Mouse (Mus musculus) left cerebral cortex, adult 18-20 months (tissue): ENCODE data around the gene Nell2. TPM values are rescaled to one million over a fixed set of nuclear protein-coding genes. Genes with fewer than 3 reads are reported as not detected.

Experiments
- DNase-seq, 2 experiments: peaks; one replicate each; pipeline ENCODE4 v3.0.0; 2021 to 2022; ENCODE audit warnings: low spot score in 2 of 2, mixed read lengths in 1 of 2
- total RNA-seq, 2 experiments: library from RNA; stranded (reverse); gene quantifications; 2 replicates each; pipeline ENCODE4 v1.2.3; 2021

The Nell2 gene
- total RNA-seq, 2 experiments from 2014 or later = 483 to 499 TPM

GRCm38 (mm10) chr15:95368185-95368584, 160.2 kb downstream of the Nell2 start:
- no peak for DNase-seq

- no peak for DNase-seq
These were observed 161.9 kb downstream of the Nell2 start for GRCm38 (mm10) chr15:95366506-95366905.

DNA sequence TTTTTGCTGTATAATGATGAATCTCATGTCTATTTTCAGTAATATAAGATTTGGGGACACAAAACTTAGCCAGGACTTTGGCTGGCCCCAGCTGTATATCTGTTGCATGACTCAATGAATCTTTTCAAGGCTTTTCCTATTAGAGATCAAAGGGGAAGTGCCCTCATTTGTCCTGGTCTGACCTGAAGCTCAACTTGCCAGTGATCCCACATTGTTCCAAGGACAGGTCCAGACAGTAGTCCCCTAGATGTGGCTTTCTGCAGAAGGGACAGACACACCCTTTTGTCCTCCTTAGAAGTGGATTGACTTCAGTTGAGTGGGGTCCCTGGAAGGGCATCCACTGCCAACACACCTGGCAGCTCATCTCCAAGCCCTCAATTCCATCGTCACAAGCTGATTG, 173.6 kb downstream of the Nell2 start:
- no peak for DNase-seq

- no peak for DNase-seq
These were observed 193.7 kb downstream of the Nell2 start for GRCm38 (mm10) chr15:95334323-95335296.

- DNase-seq = no peak
These were observed 195.1 kb downstream of the Nell2 start for GRCm38 (mm10) chr15:95333229-95333628.

- no peak for DNase-seq
These were observed 197.4 kb downstream of the Nell2 start for GRCm38 (mm10) chr15:95330926-95331325.

DNA sequence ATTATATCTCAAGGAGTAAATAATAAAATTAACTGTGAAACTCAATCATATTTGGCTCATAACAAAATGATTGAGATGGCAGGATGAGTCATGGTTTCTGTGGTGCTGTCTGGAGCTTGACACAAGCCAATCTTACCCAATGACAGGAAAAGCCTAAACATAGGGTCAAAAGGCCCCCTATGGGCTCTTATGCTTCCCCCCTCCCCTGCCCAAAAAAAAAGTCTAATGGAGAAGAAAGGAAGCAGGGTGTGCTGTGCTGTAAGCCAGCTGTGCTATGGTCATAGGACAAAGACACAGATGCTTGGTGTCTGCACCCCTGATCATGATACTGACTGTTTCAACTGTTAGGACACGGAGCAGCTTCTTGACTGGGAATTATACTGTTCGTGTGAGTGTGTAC, 205.6 kb downstream of the Nell2 start:
- DNase-seq = no peak

- no peak for DNase-seq
These were observed 211.7 kb downstream of the Nell2 start for GRCm38 (mm10) chr15:95316626-95317025.

DNA sequence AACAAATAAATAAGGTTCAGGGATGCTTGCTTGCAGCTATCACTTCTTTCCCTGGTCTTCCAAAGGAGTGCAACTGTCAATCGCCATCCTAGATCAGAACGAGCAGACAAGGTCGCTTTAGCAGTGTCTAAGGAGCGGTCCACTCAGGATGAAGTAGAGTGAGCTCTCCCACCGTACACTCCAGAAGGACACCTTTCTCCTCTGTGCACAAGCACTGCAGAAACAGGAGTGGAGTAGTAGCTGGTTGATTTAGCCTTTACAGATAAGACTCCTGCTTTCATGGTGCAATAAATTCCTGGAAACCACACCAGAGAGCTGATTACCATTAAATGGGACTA, 213.6 kb downstream of the Nell2 start:
- no peak for DNase-seq

DNA sequence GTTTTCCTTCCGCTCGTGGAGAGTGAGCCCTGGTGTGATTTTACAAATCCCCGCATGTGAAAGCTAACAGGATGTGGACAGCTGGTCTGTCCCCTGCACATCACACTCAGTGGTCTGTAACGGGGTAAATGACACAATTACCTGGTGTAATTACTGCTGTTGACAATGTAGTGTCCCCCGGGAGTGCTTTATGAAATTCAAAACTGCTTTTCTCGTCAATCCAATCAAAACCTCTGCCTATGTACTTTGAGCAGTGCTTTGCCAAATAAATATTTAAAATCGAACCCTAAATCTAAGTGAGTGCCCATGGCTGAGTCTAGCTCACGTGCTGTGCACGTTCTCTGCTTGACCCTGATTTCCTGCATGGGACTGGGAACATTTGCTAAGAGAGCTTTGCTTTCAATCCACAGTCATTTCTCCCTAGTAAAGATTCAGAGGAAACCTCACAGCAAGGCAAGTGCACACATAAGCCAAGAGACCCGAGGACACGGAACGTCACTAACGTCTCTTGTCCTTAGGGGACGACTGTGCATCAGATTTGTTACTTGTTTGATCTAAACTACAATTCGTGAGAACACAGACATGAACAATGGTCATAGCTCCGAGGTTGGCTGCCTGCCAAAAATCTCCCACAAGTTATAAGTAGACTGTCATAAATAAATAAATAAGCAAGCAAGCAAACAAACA, 214.1 kb downstream of the Nell2 start:
- no peak for DNase-seq

GRCm38 (mm10) chr15:95313286-95313685, 215.1 kb downstream of the Nell2 start:
- DNase-seq = peak in 1 of 2 experiments; percentile 40

- DNase-seq = no peak
These were observed 224.3 kb downstream of the Nell2 start for GRCm38 (mm10) chr15:95304102-95304501.

GRCm38 (mm10) chr15:95296561-95296960, 231.8 kb downstream of the Nell2 start:
- no peak for DNase-seq

DNA sequence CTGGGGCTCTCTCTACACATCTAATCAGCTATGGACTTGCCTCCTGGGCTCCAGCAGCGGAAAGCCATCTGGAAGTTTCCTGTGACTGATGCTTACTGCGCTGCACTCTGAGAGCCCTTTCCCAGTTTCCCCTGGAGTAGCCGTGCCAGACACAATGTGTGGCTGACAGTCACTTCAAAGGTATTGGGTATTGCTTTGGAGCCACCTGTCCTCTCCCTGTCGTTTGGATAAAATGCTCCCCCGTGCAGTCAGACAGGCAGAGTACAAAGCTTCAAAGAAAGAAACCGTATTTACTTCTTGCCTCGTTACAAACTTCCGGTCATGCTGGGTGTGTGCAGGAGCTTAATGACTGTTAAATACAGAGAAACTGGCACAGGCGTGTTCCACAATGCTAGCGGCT, 239.3 kb downstream of the Nell2 start:
- no peak for DNase-seq

- no peak for DNase-seq
These were observed 243.2 kb downstream of the Nell2 start for GRCm38 (mm10) chr15:95285199-95285598.

GRCm38 (mm10) chr15:95280986-95281385, 247.4 kb downstream of the Nell2 start:
- DNase-seq = no peak

- no peak for DNase-seq
These were observed 250.4 kb downstream of the Nell2 start for GRCm38 (mm10) chr15:95278001-95278400.

DNA sequence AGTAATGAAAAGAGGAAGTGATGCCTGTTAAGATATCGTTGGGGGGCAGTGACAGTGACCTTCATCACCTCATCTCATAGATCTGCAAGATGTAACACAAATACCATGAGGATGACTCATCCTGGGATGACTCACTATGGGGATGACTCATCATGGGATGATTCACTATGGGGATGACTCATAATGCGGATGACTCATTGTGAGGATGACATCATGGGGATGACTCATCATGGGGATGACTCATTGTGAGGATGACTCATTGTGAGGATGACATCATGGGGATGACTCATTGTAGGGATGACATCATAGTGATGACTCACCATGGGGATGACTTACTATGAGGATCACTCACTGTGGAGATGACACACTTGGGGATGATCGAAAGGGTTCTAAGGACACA, 251.8 kb downstream of the Nell2 start:
- no peak for DNase-seq

DNA sequence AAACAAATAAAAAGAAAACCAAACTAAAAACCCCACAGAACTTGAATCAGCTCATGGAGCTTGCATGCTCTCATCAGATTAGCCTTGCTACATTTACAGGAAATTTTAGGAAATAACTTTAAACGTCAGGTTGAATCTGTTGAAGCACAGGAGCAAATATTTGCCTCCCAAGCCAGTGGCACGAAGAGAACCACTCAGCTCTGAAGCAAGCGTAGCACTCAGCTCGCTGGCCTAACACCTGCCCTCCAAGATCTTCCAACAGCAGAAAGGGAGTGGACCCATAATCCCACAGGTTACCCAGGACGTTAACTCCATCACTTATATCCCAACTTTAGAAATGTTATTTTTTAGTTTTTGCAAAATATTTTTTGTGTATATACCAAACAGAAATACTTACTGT, 252.8 kb downstream of the Nell2 start:
- DNase-seq = no peak

DNA sequence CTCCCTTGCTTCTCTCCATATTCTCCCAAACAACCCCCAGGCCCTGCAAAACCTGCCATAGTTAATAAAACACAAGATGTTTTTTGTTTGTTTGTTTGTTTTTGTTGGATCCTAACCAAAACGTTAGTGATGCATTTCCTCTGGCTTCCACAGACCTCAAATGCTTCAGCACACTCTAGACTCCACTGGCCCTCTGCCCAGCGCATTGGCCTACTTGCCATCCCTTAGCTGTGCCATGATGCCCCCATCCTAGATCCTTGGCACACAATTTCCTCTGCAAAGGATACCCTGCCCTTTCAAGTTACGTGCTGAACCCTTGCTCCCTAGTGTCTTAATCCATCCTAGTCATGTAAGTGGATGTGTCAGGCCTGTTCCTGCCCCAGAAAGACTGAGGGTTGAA, 255.1 kb downstream of the Nell2 start:
- DNase-seq = no peak

DNA sequence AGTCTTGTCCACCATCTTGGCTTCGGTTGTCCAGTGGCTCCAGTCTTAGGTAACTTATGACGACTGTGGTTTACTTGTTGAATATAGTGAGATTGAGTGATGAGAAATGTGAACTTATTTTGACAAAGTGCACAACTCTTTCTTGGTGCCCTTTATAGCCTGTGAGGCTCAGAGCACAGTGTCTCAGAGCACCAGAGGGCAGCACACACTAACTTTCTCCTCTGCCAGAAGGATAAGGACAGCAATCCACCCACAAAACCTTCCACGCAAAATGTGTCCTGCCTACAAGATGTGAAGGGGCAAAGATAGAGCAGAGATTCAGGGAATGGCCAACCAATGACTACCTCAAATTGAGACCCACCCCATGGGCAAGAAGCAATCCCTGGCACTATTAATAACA, 256.2 kb downstream of the Nell2 start:
- no peak for DNase-seq

GRCm38 (mm10) chr15:95259671-95260450, 268.5 kb downstream of the Nell2 start:
- DNase-seq = no peak
